Mouse (Mus musculus): ENCODE data around the gene Gimap4.
"Not testable (repeated sequence)": the region's sequence is repeated elsewhere in the genome, so short reads cannot be mapped to it uniquely, and the experiment has no call there.

Gimap4 gene

GRCm38 (mm10) chr6:48675400-48675930 is 8.9 kb upstream of the Gimap4 start:
- in situ Hi-C loops (cut with MboI; ENCODE audit: low sequenced_read_pairs) = no loop called here

GRCm38 (mm10) chr6:48675931-48676859 is 8.2 kb upstream of the Gimap4 start, which contains the start of gene Gimap9:
Gimap9 (plus strand) TSS chr6:48676129.
- in situ Hi-C loops (cut with MboI; ENCODE audit: low sequenced_read_pairs) = no loop called here

DNA sequence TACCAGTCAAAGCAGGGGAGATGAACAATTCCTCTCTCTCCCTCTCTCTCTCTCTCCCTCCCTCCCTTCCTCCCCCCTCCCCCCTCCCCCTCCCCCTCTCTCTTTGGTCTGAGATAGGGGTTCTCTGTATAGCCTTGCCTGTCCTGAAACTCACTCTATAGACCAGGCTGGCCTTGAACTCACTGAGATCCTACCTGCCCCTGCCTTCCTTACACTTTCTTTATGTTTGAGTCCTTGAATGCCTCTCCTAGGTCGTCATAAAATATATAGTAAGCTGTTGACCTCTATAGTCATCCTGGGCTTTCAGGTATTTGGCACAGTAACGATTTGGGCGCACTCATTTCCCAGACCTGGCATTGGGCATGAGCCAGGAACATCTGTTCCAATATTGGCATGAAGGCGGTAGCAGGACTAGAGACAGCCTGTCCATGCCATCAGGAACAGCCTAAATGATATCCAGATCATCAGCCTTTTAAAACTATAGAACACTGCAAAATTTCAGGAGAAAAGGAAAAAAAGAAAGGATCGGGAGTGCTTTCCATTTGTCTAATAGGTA is 7.4 kb upstream of the Gimap4 start:
- in situ Hi-C loops (cut with MboI; ENCODE audit: low sequenced_read_pairs) = no loop called here

- in situ Hi-C loops (cut with MboI; ENCODE audit: low sequenced_read_pairs) = no loop called here
Measured at GRCm38 (mm10) chr6:48677492-48678345, 6.6 kb upstream of the Gimap4 start.

DNA sequence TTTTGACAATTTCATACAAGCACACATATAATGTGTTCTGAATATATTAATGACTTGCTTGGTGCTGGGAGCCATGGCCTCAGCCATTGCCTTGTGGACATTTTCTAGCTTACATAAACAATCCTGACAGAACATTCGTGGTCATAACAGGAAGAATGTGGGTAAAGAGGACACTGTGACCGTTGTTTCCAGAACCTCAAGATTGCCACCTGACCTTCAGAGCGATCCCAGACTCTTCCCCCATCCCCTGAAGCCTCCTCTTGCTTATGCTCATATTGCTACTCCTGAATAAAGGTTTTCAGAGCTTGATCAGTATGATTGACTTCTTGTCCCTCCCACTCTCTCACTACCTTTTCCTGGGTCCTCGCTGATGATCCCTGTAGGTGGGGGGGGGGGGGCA is 6.0 kb upstream of the Gimap4 start:
- in situ Hi-C loops (cut with MboI; ENCODE audit: low sequenced_read_pairs) = no loop called here

DNA sequence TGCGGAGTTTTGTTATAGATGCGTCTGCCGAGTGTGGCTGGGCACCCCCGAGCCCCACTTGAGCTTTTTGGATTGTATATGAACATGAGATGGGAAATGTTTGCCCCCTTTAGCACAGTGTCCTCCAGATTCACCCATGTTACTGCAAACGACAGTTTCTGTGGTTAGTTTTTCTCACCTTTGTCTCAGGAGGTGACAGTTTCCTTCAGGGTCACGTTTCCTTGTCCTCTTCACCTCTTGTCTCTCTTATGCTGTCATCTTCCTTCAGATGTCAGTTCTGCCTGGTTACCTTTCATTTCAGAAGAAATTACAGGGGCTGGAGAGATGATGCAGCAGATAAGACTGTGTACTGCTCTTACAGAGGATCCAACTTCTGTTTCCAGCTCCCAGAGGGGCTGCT is 4.6 kb upstream of the Gimap4 start:
- in situ Hi-C loops (cut with MboI; ENCODE audit: low sequenced_read_pairs) = no loop called here

DNA sequence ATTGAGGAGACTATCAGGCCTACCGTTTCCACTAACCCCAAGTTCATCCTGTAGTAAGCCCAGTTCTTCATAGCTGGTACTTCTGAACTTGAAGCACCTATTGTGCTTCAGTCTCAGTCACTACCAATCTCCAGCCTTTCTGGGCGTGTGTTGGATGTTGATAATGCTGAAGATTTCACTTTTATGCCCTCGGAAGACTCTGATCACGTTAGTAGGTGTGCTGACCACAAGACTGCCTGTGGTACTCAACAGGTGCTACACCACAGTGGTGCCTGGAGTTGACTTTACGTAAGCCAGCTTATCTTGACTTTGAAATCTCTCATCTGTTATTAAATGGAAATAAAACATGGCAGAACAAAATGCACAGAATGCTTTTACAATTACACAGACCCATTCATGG is 3.9 kb upstream of the Gimap4 start:
- in situ Hi-C loops (cut with MboI; ENCODE audit: low sequenced_read_pairs) = no loop called here

DNA sequence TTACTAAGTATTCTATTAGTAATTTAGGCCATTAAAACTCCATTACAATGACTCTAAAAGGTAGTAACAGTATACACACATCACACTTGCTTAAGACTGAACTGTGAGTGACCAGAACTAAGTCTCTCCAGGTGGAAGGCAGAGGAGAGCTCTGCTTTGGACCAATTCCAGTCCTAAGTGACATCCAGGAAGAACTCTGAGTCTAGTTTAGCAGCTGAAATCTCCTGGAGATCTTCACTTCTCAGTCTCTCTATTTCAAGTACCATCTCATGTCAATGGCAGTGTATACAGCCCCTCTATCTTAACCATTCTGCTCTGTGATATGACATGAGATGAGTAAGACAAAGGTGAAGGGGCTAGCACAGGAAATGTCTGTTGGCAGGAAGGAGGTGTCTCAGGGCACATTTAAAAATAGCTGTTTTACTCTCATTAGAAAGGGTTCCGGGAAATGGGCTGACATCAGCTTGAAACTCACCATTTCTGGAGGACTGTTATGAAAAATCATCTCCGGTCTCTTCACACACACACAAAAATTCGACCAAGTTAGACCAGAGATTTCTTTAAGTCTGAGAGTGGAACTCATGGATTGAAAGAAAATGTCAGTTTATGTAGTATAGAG is 2.8 kb upstream of the Gimap4 start:
- in situ Hi-C loops (cut with MboI; ENCODE audit: low sequenced_read_pairs) = no loop called here

GRCm38 (mm10) chr6:48682271-48682670 is 2.1 kb upstream of the Gimap4 start:
- in situ Hi-C loops (cut with MboI; ENCODE audit: low sequenced_read_pairs) = no loop called here

- in situ Hi-C loops (cut with MboI; ENCODE audit: low sequenced_read_pairs) = not testable (repeated sequence)
Measured at GRCm38 (mm10) chr6:48683263-48683821, 1.0 kb upstream of the Gimap4 start.

- in situ Hi-C loops (cut with MboI; ENCODE audit: low sequenced_read_pairs) = no loop called here
Measured at GRCm38 (mm10) chr6:48684806-48685205, 457 bp downstream of the Gimap4 start.

GRCm38 (mm10) chr6:48685251-48685650 is 902 bp downstream of the Gimap4 start:
- in situ Hi-C loops (cut with MboI; ENCODE audit: low sequenced_read_pairs) = no loop called here

DNA sequence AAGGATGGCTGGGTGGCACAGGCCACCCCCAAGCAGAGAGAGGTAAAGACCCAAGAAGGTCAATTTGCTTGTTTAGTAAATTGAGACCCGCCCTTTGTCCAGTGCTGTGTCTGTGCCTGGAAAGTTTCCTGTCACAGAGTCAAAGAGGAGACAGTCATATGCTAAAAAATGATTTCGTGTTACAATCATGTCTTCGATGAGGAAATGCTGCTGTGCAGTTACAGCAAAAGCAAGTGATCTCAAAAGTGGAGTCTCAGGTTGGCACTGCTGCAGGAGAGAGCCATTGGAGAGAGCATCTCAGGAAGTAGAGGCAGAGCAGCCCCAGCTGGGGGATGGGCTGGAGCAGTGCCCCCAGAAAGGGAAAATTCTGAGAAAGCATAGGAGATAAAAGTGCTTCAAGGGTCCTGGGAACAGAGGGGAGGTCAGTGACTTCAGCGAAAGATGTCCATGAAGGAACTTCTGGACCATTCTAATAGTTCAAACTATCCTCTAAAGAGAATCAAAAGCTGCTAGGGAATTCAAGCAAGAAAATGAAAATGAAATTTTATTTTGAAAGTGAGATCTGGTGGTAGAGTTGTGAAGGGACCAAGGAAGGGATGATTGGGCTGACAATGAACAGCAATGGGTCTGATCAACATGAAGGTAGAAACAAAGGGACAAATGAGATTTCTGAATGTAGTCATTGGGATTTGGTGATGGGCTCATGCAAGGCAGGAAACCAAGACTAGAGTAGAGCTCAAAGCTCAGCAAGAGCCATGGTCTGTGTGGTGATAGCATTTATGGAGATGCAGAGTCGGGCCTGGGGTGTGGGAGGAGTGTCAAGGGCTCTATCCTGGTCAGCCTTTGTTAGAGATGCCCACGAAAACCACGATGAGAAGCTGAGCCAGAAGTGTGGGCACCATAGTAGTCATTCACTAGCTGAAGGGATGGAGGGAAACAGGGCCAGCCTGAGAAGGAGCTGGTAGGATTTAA is 1.6 kb downstream of the Gimap4 start:
- in situ Hi-C loops (cut with MboI; ENCODE audit: low sequenced_read_pairs) = no loop called here

GRCm38 (mm10) chr6:48687077-48687476 is 2.7 kb downstream of the Gimap4 start:
- in situ Hi-C loops (cut with MboI; ENCODE audit: low sequenced_read_pairs) = no loop called here

DNA sequence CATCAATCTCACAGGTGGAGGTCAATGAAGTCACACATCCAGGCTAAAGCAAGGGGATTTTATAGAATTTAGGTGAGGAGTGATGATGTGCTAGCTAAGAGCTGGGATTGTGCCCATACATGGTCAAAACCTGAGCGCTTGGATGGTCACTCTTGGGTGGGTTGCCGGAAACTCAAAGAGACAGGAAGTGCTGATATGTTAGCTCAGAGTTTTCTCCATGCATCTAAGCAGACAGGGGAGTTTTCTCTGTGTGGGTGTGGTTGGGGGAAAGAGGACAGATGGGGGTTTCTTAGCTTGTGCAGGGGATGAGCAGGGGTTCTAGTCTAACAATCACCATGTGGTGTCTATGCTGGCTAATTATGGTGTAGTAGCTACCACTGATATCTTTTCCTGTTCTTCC is 5.0 kb downstream of the Gimap4 start:
- in situ Hi-C loops (cut with MboI; ENCODE audit: low sequenced_read_pairs) = no loop called here

GRCm38 (mm10) chr6:48692962-48693361 is 8.6 kb downstream of the Gimap4 start:
- in situ Hi-C loops (cut with MboI; ENCODE audit: low sequenced_read_pairs) = no loop called here

GRCm38 (mm10) chr6:48696830-48697554 is 12.6 kb downstream of the Gimap4 start:
- in situ Hi-C loops (cut with MboI; ENCODE audit: low sequenced_read_pairs) = no loop called here

DNA sequence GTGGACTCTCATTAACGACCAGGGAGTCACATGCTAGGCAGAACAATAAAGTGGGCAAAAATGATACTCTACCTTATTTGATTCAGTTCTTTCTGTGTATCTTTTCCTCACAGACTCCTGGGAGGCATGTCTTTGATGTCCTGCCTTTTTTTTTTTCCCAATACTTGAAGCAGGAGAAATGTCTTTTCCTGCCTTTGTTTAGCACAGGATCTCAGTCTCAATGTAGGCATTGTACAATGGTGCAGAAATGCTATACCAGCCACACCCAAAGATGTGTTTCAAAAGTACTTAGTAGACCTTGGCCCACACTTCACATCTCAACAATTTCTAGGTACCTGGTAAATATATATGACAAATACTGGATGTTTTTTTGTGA is 13.2 kb downstream of the Gimap4 start:
- in situ Hi-C loops (cut with MboI; ENCODE audit: low sequenced_read_pairs) = no loop called here

Data from CH12F3 (cell line).